ENCODE assay signal across 35 mouse cellular contexts in the genomic region with DNA sequence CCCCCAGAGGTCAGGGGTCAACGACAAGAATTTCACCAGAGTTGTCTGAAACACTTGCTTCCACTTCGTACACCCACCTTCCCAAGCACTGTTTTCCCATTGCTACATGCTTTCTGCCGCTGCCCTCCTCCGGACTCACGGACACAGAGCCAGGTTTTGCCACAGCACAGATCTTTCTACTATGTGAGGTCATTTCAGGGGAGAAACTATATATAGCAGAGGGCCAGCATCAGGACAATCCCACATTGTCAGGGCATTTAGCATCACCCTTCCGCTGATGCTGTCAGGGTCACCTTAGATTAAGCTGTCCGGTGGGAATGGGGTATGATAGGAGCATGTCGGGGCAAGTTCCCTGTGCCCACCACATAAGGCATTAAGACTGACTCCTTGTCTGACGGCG. TPM values are rescaled to one million over a fixed set of nuclear protein-coding genes. Genes with fewer than 3 reads are reported as not detected.
DNase-seq lines count a peak whose midpoint lies in the region; ATAC-seq and TF ChIP-seq lines count a peak whose summit lies in the region.
"Had no signal": no experiment of that assay in that cellular context is flagged by ENCODE, and none has a peak within 500 bp of the region (broad histone marks: within the 10 kb centered on the region; RNA-seq: fewer than 3 reads in every experiment).

No protein-coding gene starts in this region.

- H3K27me3 ChIP-seq in heart, adult 2 months (ENCODE audit: control insufficient read depth, insufficient read depth, low read length): no peaks in the 10 kb centered on the region
- no peaks in the 10 kb centered on the region for H3K27me3 ChIP-seq in heart, embryonic 14.5 days (ENCODE audit: control insufficient read depth, insufficient read depth, low read length)
- no peaks in the 10 kb centered on the region for H3K27me3 ChIP-seq in limb, embryonic 12.5 days
- H3K27me3 ChIP-seq: CH12.LX; embryonic facial prominence, embryonic 12.5 days; forebrain, embryonic 15.5 days; hindbrain, embryonic 15.5 days; liver, embryonic 15.5 days; Patski; stomach, embryonic 15.5 days had no signal

- no peak overlapping the region for H3K9ac ChIP-seq in heart, adult 2 months (ENCODE audit: low read depth, low read length)
- H3K9ac ChIP-seq in heart, embryonic 14.5 days (ENCODE audit: low read length): no peak overlapping the region
- no peak overlapping the region for H3K9ac ChIP-seq in limb, embryonic 12.5 days (replicated peaks)
- H3K9ac ChIP-seq: embryonic facial prominence, embryonic 12.5 days; forebrain, embryonic 15.5 days; hindbrain, embryonic 15.5 days; liver, embryonic 15.5 days; lung, embryonic 14.5 days; stomach, embryonic 15.5 days had no signal

- DNase-seq in heart, adult 2 months: no peak
- DNase-seq in heart, postnatal 36 days: no peak
- no peak for DNase-seq in heart, postnatal 25 days (ENCODE audit: low spot score)
- DNase-seq in layer of hippocampus, adult 2 months (ENCODE audit: low spot score in 2 of 2): no peak
- DNase-seq: adrenal gland, postnatal 10 days; cerebellum, adult 9-10 months; embryo, embryonic 11 days; gastrocnemius, adult 2 months; gastrocnemius, postnatal 36 days; kidney, adult 11 months; kidney, postnatal 36 days; lung, embryonic 14.5 days; lung, postnatal 14 days; midbrain, embryonic 14.5 days; thymus, postnatal 14 days had no signal

- H3K9me3 ChIP-seq in heart, embryonic 14.5 days (ENCODE audit: control insufficient read depth, low read length): no peaks in the 10 kb centered on the region
- H3K9me3 ChIP-seq in limb, embryonic 12.5 days: no peaks in the 10 kb centered on the region
- H3K9me3 ChIP-seq: embryonic facial prominence, embryonic 12.5 days; forebrain, embryonic 10.5 days; forebrain, embryonic 15.5 days; hindbrain, embryonic 15.5 days; liver, embryonic 15.5 days; stomach, embryonic 15.5 days had no signal

- no peak for TF ChIP-seq EP300 in heart, adult 2 months (IDR thresholded peaks at IDR 0.05; ENCODE audit: insufficient read depth, low read depth, low read length)

- no peaks in the 10 kb centered on the region; the same call in 1 of the 2 replicates for H3K36me3 ChIP-seq in heart, adult 2 months (ENCODE audit: control insufficient read depth, insufficient read depth, low read length)
- H3K36me3 ChIP-seq in heart, embryonic 14.5 days (ENCODE audit: control insufficient read depth, insufficient read depth, low read length): no peaks in the 10 kb centered on the region
- H3K36me3 ChIP-seq in limb, embryonic 12.5 days: no peaks in the 10 kb centered on the region
- H3K36me3 ChIP-seq: embryonic facial prominence, embryonic 12.5 days; forebrain, embryonic 10.5 days; forebrain, embryonic 15.5 days; hindbrain, embryonic 15.5 days; liver, embryonic 15.5 days; stomach, embryonic 15.5 days had no signal

- no peaks in the 10 kb centered on the region; the same call in 1 of the 2 replicates for H3K79me2 ChIP-seq in heart, adult 2 months (replicated peaks; ENCODE audit: control insufficient read depth, insufficient read depth, low read length)

- H3K27ac ChIP-seq in heart, adult 2 months: peak overlapping the region; percentile 62
- H3K27ac ChIP-seq in heart, embryonic 14.5 days (replicated peaks in 1 of 2; ENCODE audit: control insufficient read depth in 1 of 2, insufficient read depth in 1 of 2, low read depth in 2 of 2, low read length in 2 of 2): peak overlapping the region; percentile 69 to 72; a peak in 3 of 4 replicates
- 0 out of 2 replicates have a peak overlapping the region, but pooled peaks have one; percentile 12 for H3K27ac ChIP-seq in embryonic fibroblast, embryonic 13.5 days (ENCODE audit: insufficient read depth, low read length)
- 0 out of 2 replicates have a peak overlapping the region, but pooled peaks have one; percentile 45 for H3K27ac ChIP-seq in limb, embryonic 12.5 days
- H3K27ac ChIP-seq in layer of hippocampus, adult 2 months: no peak overlapping the region
- H3K27ac ChIP-seq: embryonic facial prominence, embryonic 12.5 days; forebrain, embryonic 10.5 days; forebrain, embryonic 15.5 days; gastrocnemius, adult 2 months; hindbrain, embryonic 15.5 days; liver, embryonic 15.5 days; stomach, embryonic 15.5 days had no signal

- 0 out of 2 replicates have a peak overlapping the region, but pooled peaks have one; percentile 11 for H3K4me2 ChIP-seq in heart, embryonic 14.5 days (ENCODE audit: low read length)
- no peak overlapping the region for H3K4me2 ChIP-seq in limb, embryonic 12.5 days
- H3K4me2 ChIP-seq: embryonic facial prominence, embryonic 12.5 days; forebrain, embryonic 15.5 days; hindbrain, embryonic 15.5 days; liver, embryonic 15.5 days; lung, embryonic 14.5 days; stomach, embryonic 15.5 days had no signal

- ATAC-seq in heart, embryonic 14.5 days (ENCODE audit: insufficient number of reproducible peaks, insufficient read depth, low FRiP score, low read depth): no peak
- no peak for ATAC-seq in limb, embryonic 12.5 days (ENCODE audit: insufficient number of reproducible peaks, insufficient read depth, low FRiP score, low TSS enrichment, low read depth)
- ATAC-seq: forebrain, embryonic 15.5 days; inflammation-experienced regulatory T-cells, adult 6 months; Patski had no signal

- H3K4me3 ChIP-seq in heart, adult 2 months: no peak overlapping the region
- no peak overlapping the region for H3K4me3 ChIP-seq in heart, embryonic 14.5 days (ENCODE audit: control insufficient read depth in 1 of 2, insufficient read depth in 1 of 2, low read depth in 1 of 2, low read length in 2 of 2)
- H3K4me3 ChIP-seq in embryonic fibroblast, embryonic 13.5 days (ENCODE audit: insufficient read depth, low read length): no peak overlapping the region
- no peak overlapping the region for H3K4me3 ChIP-seq in limb, embryonic 12.5 days (replicated peaks)
- H3K4me3 ChIP-seq in layer of hippocampus, adult 2 months: no peak overlapping the region
- H3K4me3 ChIP-seq: embryonic facial prominence, embryonic 12.5 days; forebrain, embryonic 10.5 days; forebrain, embryonic 15.5 days; gastrocnemius, adult 2 months; hindbrain, embryonic 15.5 days; liver, embryonic 15.5 days; stomach, embryonic 15.5 days had no signal

- peaks cover 36% of the 10 kb centered on the region for H3K4me1 ChIP-seq in heart, adult 2 months (ENCODE audit: control insufficient read depth, insufficient read depth, low read length)
- peaks cover 40 to 50% of the 10 kb centered on the region in 2 experiments for H3K4me1 ChIP-seq in heart, embryonic 14.5 days (ENCODE audit: control insufficient read depth in 2 of 2, insufficient read depth in 2 of 2, low read length in 2 of 2)
- peaks cover 26% of the 10 kb centered on the region for H3K4me1 ChIP-seq in embryonic fibroblast, embryonic 13.5 days (ENCODE audit: control insufficient read depth, insufficient read depth, low read length)
- H3K4me1 ChIP-seq in limb, embryonic 12.5 days (replicated peaks): peaks cover 65% of the 10 kb centered on the region

- intact Hi-C loops in heart, adult 2 months (cut with DNase I): loop anchor here (2.0 kb wide), 1 partner anchor 14 kb away; no protein-coding TSS in a partner anchor
- intact Hi-C loops in heart, postnatal 36 days (cut with DNase I): no loop called here
- intact Hi-C loops in heart, postnatal 25 days (cut with DNase I): no loop called here

- no peak for TF ChIP-seq POLR2A in heart, adult 2 months (IDR thresholded peaks at IDR 0.05; ENCODE audit: insufficient read depth, low read depth, low read length)
- no peak for TF ChIP-seq POLR2A in embryonic fibroblast, embryonic 13.5 days (IDR thresholded peaks at IDR 0.05; ENCODE audit: low read depth, low read length)

- no peak for TF ChIP-seq CTCF in heart, adult 2 months (IDR thresholded peaks at IDR 0.05)
- TF ChIP-seq CTCF in embryonic fibroblast, embryonic 13.5 days (IDR thresholded peaks at IDR 0.05; ENCODE audit: borderline replicate concordance, insufficient read depth, low read length): no peak
- TF ChIP-seq CTCF in layer of hippocampus, adult 2 months (conservative IDR thresholded peaks at IDR 0.05): no peak

- WGBS in heart, adult 2 months: 55% methylated on average over 10 of the region's 10 CpGs
- 36% methylated on average over 10 of the region's 10 CpGs for WGBS in heart, embryonic 14.5 days
- WGBS in limb, embryonic 12.5 days: 64% methylated on average over 10 of the region's 10 CpGs

RNA-seq across cellular contexts. Expression of gene Ubtd1, which starts 15.5 kb away (rescaled TPM):
- total RNA-seq in heart, adult 2 months (2021): 10 to 100 TPM; 21.4 to 22.7 TPM
- polyA plus RNA-seq in heart, adult 2 months (2012; rRNA removed): 27.3 and 37.3 TPM in 2 replicates
- total RNA-seq in heart, postnatal 36 days (2021): 10 to 100 TPM; 19.6 to 21.2 TPM
- polyA plus RNA-seq in heart, embryonic 14.5 days (2014; fragmentation: Nextera tagmentation; extraction: Ambion mirVana): 11.8 and 13.2 TPM in 2 replicates
- total RNA-seq in heart, postnatal 25 days (2021): 10 to 100 TPM; 22.3 to 23.8 TPM
- polyA plus RNA-seq in embryonic fibroblast, embryonic 13.5 days (2011; ENCODE audit: insufficient read length, low read depth, missing spikeins): 29.8 and 39.5 TPM in 2 replicates
- polyA plus RNA-seq in limb, embryonic 12.5 days (2016; fragmentation: Nextera tagmentation; extraction: Ambion mirVana): 19.1 and 19.3 TPM in 2 replicates
- total RNA-seq in layer of hippocampus, adult 2 months (2021): 10 to 100 TPM; 14.0 to 14.6 TPM

RNA-seq across cellular contexts. Expression of gene Mms19, which starts 16.1 kb away (rescaled TPM):
- total RNA-seq in heart, adult 2 months (2021): 10 to 100 TPM; 14.2 to 17.9 TPM
- 35.4 and 48.4 TPM in 2 replicates for polyA plus RNA-seq in heart, adult 2 months (2012; rRNA removed)
- total RNA-seq in heart, postnatal 36 days (2021): 10 to 100 TPM; 17.3 to 18.0 TPM
- 24.4 and 28.3 TPM in 2 replicates for polyA plus RNA-seq in heart, embryonic 14.5 days (2014; fragmentation: Nextera tagmentation; extraction: Ambion mirVana)
- 10 to 100 TPM; 13.2 to 17.2 TPM for total RNA-seq in heart, postnatal 25 days (2021)
- polyA plus RNA-seq in embryonic fibroblast, embryonic 13.5 days (2011; ENCODE audit: insufficient read length, low read depth, missing spikeins): 53.2 and 54.2 TPM in 2 replicates
- 41.3 and 42.5 TPM in 2 replicates for polyA plus RNA-seq in limb, embryonic 12.5 days (2016; fragmentation: Nextera tagmentation; extraction: Ambion mirVana)
- total RNA-seq in layer of hippocampus, adult 2 months (2021): 10 to 100 TPM; 30.9 to 39.2 TPM

RNA-seq across cellular contexts. Expression of gene Ankrd2, which starts 38.7 kb away (rescaled TPM):
- under 1 TPM; 0.20 to 0.42 TPM for total RNA-seq in heart, adult 2 months (2021)
- not detected in 2 replicates for polyA plus RNA-seq in heart, adult 2 months (2012; rRNA removed)
- total RNA-seq in heart, postnatal 36 days (2021): under 1 TPM; 0.24 to 0.36 TPM
- polyA plus RNA-seq in heart, embryonic 14.5 days (2014; fragmentation: Nextera tagmentation; extraction: Ambion mirVana): not detected in 2 replicates
- not detected for total RNA-seq in heart, postnatal 25 days (2021)
- not detected in 2 replicates for polyA plus RNA-seq in embryonic fibroblast, embryonic 13.5 days (2011; ENCODE audit: insufficient read length, low read depth, missing spikeins)
- 0.25 TPM in 1 of 2 replicates, not detected in the other for polyA plus RNA-seq in limb, embryonic 12.5 days (2016; fragmentation: Nextera tagmentation; extraction: Ambion mirVana)
- total RNA-seq in layer of hippocampus, adult 2 months (2021): not detected
- total RNA-seq: CH12.LX; heart, postnatal 10 days; layer of hippocampus, postnatal 25 days; left cerebral cortex, postnatal 36 days; MEL; monocyte, adult 5-6 weeks had no signal
- polyA plus RNA-seq: forebrain, embryonic 10.5 days; inflammation-experienced regulatory T-cells, adult 6 months; kidney, embryonic 14.5 days; small intestine, adult 2 months; urinary bladder, adult 2 months had no signal

RNA-seq across cellular contexts. Expression of gene Hoga1, which starts 48.3 kb away (rescaled TPM):
- 1 to 10 TPM; 1.6 to 2.3 TPM for total RNA-seq in heart, adult 2 months (2021)
- polyA plus RNA-seq in heart, adult 2 months (2012; rRNA removed): 0.85 and 1.4 TPM in 2 replicates
- 1 to 10 TPM; 1.4 to 1.7 TPM for total RNA-seq in heart, postnatal 36 days (2021)
- polyA plus RNA-seq in heart, embryonic 14.5 days (2014; fragmentation: Nextera tagmentation; extraction: Ambion mirVana): 0.74 and 0.76 TPM in 2 replicates
- total RNA-seq in heart, postnatal 25 days (2021): 1 to 10 TPM; 1.1 to 1.7 TPM
- 1.3 and 1.7 TPM in 2 replicates for polyA plus RNA-seq in embryonic fibroblast, embryonic 13.5 days (2011; ENCODE audit: insufficient read length, low read depth, missing spikeins)
- 1.5 and 1.9 TPM in 2 replicates for polyA plus RNA-seq in limb, embryonic 12.5 days (2016; fragmentation: Nextera tagmentation; extraction: Ambion mirVana)
- total RNA-seq in layer of hippocampus, adult 2 months (2021): 1 to 10 TPM; 7.4 to 8.6 TPM
- total RNA-seq: CH12.LX; monocyte, adult 5-6 weeks had no signal
- polyA plus RNA-seq: inflammation-experienced regulatory T-cells, adult 6 months had no signal

RNA-seq across cellular contexts. Expression of gene 4933411K16Rik, which starts 55.0 kb away (rescaled TPM):
- under 1 TPM in 1 of 2 experiments, not detected in 1; 0.23 TPM for total RNA-seq in heart, adult 2 months (2021)
- polyA plus RNA-seq in heart, adult 2 months (2012; rRNA removed): 0.41 and 0.73 TPM in 2 replicates
- total RNA-seq in heart, postnatal 36 days (2021): not detected
- not detected in 2 replicates for polyA plus RNA-seq in heart, embryonic 14.5 days (2014; fragmentation: Nextera tagmentation; extraction: Ambion mirVana)
- total RNA-seq in heart, postnatal 25 days (2021): not detected
- polyA plus RNA-seq in embryonic fibroblast, embryonic 13.5 days (2011; ENCODE audit: insufficient read length, low read depth, missing spikeins): 0.51 TPM in 1 of 2 replicates, not detected in the other
- 0.20 TPM in 1 of 2 replicates, not detected in the other for polyA plus RNA-seq in limb, embryonic 12.5 days (2016; fragmentation: Nextera tagmentation; extraction: Ambion mirVana)
- 1 to 10 TPM; 1.6 to 1.9 TPM for total RNA-seq in layer of hippocampus, adult 2 months (2021)
- total RNA-seq: CH12.LX, MEL had no signal
- polyA plus RNA-seq: embryonic facial prominence, embryonic 12.5 days; forebrain, embryonic 10.5 days; forebrain, embryonic 15.5 days; inflammation-experienced regulatory T-cells, adult 6 months; lung, embryonic 14.5 days; midbrain, embryonic 14.5 days; small intestine, adult 2 months; stomach, embryonic 15.5 days had no signal
